Mouse (Mus musculus) spleen, adult 12 weeks (tissue): ENCODE data around the gene Nobox.

Source experiments
- DNase-seq: peaks from one replicate; pipeline ENCODE4 v3.0.0; 2022; ENCODE audit warnings: low spot score

Gene Nobox

DNA sequence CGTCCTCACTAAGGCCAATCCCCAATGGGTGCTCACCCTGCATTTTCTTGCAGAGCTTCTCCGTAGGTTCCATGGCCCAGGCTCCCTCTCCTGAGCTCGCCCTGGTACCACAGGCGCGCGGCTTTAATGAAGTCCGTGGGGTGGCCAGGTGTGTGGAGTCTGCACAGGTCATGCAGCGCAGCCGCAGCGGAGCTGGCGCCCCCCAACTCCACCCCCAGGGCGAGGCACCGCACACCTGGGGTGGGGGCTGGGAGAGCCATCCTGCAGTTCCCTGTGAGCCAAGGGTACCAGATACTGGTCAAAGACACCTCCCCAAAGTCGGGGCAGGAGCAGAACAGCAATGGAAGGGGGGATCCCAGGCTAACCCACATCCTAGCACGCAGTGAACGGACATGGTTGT, at the start of gene Nobox:
Nobox (minus strand) TSS at position 101 of the 400 bp plus-strand sequence.
- DNase-seq, result no peak

DNA sequence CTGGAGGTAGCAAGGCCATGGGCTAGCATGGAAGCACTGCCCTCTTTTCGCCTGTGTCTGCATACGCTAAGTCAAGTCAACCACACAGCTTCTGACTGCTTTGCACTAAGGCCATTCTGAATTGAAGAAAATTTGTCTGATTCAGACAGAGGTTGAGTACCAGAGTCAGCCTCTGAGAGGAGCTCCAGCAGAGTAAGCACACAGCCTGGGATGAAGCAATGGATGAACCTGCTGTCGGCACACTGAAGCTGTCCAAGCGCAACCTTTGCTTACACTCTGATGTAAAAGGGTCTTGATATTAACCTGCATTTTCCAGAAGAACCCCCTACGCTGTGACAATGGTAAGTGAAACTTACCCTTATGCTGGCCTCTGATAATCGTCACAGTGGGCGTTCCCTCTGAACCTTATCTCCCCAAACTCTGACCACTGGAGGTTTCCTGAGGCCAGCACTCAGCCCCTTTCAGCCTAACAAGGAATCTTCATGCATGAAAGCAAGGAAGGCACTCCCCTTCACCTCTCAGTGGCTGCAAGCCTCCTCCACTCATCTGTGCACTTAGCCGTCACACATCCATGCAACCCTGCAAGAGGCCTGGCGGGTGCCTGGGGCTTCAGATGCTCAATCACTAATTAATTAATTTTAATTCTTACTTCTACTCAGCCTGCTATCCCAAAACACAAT, 45.3 kb upstream of the Nobox start:
- no peak for DNase-seq

GRCm38 (mm10) chr6:43353446-43353845, 44.1 kb upstream of the Nobox start:
- DNase-seq, result no peak

DNA sequence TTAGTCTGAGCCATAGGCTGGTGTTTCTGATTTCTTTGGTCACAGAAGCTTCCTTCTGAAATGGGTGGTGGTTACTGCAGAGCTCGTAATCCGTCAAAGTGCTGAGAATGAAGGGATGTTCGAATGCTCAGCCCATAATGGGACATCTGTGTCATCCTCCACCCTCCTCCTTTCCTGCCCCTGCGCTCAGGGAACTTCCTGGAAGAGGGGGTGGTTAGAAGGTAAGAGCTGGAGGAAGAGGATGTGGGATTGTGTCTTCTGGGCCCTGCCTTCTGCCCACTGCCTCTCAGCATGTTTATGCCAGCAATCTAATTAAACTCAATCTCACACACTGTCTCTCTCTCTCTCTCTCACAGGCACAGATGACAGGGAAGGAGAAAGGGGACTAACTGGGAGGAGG, 39.7 kb upstream of the Nobox start:
- no peak for DNase-seq

GRCm38 (mm10) chr6:43347637-43348036, 38.3 kb upstream of the Nobox start:
- no peak for DNase-seq

DNA sequence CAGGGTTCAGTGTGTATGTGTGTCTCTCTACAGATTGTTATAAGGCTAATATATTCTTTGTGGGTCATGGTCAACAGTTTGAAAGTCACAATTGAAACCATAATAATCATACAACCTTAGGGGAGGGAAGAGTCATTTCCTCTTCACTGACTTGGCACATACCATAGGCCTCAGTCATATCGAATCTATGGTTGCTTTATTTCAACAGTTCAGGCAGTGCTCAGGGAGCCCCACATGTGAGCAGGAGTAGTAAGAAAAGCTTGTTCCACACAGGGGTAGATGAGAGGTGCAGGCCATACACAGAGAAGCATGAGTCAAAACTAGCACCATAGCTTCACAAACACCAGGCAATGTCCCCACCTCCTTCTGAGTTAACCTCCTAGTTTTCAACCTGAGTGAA, 33.7 kb upstream of the Nobox start:
- DNase-seq, result no peak

- DNase-seq, result no peak
Observed at GRCm38 (mm10) chr6:43342386-43342785, 33.0 kb upstream of the Nobox start.

GRCm38 (mm10) chr6:43338804-43339203, 29.4 kb upstream of the Nobox start:
- no peak for DNase-seq

DNA sequence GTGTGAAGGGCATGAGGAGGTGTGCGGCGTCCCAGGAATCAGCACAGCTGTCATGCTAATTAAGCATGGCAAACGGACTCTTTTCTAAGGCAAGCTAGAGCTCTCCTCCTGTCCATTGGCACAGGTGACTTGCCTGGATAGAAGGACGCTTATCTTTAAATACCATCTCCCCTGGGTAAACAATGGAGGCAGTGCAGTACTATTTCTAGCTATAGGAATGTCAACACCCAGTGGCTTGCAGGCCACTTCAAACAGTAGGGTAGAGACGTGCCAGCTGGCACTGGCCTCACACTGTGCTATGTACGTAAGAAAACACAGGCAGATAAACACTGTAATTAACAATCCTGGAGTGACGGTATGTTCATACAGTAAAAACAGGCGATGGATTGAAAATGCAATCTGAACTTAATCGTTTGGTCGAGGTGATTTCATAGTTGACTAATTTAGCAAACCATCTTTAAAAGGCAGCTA, 28.2 kb upstream of the Nobox start:
- DNase-seq, result no peak

- DNase-seq, result no peak
Observed at GRCm38 (mm10) chr6:43335619-43336234, 26.4 kb upstream of the Nobox start.

- no peak for DNase-seq
Observed at GRCm38 (mm10) chr6:43333479-43333878, 24.1 kb upstream of the Nobox start.

DNA sequence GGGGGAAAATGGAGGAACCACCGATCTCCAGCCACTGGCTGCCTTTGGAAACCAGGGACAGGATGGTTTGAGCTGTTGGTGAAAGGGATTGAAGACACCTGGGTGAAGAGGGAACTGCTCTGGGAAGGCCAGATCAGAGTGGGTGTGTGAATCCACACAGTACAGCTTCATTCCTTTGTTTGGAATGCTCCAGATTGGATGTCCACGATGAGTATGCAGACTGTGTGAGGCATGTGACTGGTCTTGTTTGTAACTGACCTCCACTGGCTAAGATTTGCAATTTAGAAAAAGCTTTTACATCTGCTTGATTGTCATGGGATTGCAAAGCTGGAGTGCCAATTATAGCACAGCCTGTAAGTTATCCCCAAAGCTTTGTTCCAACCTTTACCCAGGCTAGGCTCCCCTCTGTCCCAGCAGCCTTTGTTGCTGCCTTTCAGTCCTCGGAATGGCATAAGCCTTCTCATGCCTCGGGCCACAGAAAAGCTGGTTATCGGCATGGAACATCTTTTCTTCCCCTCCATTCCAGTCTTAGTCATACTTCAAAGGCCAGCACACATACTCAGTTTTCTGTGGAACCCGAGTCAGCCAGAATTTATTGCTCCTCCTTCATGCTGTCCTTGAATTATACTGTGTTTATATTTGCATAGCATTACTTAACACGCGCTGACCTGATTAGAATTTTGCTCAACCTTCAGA, 3.8 kb upstream of the Nobox start:
- DNase-seq, result no peak

DNA sequence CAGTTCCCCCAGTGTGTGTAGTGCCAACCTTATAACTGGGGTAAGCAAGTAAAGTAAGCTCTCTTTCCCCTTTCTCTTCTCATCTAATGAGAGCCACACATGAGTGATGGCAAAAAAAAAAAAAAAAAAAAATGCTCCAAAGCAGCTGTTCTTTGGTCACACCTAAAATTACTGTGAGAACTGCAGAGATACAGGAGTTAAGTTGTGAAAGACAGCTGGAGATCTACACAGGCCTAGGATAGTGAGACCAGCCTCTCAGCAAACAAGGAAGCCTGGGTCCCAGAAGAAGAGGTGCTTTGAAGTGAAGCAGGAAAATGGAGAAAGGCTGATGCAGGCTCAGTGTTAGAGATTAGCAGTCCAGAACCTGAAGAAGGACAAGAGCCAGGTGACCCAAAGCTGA, 3.2 kb upstream of the Nobox start:
- DNase-seq, result no peak

GRCm38 (mm10) chr6:43310071-43310470, 717 bp upstream of the Nobox start:
- DNase-seq, result no peak

GRCm38 (mm10) chr6:43297508-43297850, 11.9 kb downstream of the Nobox start:
- DNase-seq, result no peak

DNA sequence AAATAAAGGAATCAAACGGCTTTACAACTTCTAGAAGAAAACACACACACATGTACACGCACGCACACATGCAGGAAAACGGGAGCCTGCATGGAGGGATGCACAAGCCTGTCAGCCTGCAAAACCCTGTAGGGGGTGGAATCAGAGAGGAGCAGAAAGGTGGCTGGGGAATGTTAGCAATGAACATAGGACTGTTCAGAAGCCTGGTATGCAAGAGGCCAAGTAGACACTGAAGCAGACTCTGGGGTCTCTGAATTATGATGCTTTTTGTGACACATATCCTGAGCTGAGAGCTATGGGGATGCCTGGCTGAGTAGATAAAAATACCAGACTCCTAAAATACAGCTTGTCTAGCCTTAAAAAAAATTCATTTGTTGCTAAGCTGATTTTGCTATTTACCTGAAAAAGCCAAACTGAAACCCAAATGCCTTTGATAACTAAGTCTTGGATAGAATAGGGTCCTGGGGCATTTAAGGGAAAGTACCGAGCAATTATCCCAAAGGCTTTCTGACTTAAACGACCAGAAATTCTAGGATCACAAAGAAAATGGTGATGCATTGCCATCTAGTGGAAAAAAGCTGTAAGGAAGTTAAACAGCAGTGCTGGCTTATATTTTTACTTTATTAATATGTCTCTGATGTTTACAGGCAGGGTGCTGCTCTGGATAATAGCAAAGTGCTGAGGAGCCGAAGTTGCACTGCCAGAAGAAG, 12.4 kb downstream of the Nobox start:
- DNase-seq, result no peak

DNA sequence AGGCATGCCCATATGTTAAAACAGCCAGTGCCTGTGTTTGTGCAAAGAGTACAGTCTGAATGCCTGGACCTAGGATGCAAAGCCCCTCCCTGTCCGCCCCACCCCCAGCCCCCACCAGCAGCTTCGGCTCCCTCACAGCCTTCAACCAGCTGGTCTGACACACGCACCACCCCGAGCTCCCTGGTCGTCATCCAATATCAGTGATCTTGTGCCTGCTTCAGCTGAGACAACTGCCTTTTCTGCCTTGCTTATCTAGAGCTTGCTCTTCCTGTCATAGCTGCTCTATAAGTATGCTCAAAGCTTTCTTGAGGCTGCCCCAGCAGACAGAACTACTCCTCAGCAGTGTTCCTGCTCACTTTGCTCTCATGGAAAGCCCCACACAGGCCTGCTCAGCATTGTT, 13.4 kb downstream of the Nobox start:
- DNase-seq, result no peak

GRCm38 (mm10) chr6:43293175-43293574, 16.2 kb downstream of the Nobox start:
- DNase-seq, result no peak

- no peak for DNase-seq
Observed at GRCm38 (mm10) chr6:43292471-43293076, 16.8 kb downstream of the Nobox start.

GRCm38 (mm10) chr6:43292041-43292440, 17.3 kb downstream of the Nobox start:
- DNase-seq, result no peak

DNA sequence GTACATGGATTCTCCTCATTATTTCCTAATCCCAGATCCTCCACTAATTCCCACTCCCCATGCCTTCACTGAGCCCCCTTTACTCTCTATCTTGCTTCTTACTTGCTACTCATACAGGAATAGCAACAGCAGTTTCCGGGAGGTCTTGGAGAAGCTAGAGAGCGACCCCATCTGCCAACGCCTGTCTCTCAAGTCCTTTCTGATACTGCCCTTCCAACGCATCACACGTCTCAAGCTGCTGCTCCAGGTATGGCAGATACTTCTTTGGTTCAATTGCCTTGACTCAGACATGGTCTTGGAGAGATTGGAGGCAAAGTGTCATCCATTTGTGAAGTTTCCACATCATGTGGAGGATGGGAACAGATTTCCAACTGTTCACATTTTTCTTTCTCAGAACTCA, 28.9 kb downstream of the Nobox start:
- DNase-seq, result no peak

- no peak for DNase-seq
Observed at GRCm38 (mm10) chr6:43278247-43278646, 31.1 kb downstream of the Nobox start.
